Mouse (Mus musculus): Measurements from ENCODE around the gene Mettl11b.
A peak's percentile ranks its signal among the peaks of the same experiment; 100 is the strongest.
"Not testable (repeated sequence)": the region's sequence is repeated elsewhere in the genome, so short reads cannot be mapped to it uniquely, and the experiment has no call there.

Mettl11b gene

GRCm38 (mm10) chr1:163725106-163725759 is at the start of gene Mettl11b:
Mettl11b (minus strand) TSS chr1:163725232.
- no peak for DNase-seq

- no peak for DNase-seq
Observed at GRCm38 (mm10) chr1:163757462-163758207, 32.6 kb upstream of the Mettl11b start.

- DNase-seq: no peak
Observed at GRCm38 (mm10) chr1:163751360-163751992, 26.4 kb upstream of the Mettl11b start.

- no peak for DNase-seq
Observed at GRCm38 (mm10) chr1:163737239-163737533, 12.2 kb upstream of the Mettl11b start.

GRCm38 (mm10) chr1:163736441-163737238 is 11.6 kb upstream of the Mettl11b start:
- DNase-seq: no peak

- DNase-seq: not testable (repeated sequence)
Observed at GRCm38 (mm10) chr1:163731166-163731565, 6.1 kb upstream of the Mettl11b start.

- no peak for DNase-seq
Observed at GRCm38 (mm10) chr1:163723913-163724312, 1.1 kb downstream of the Mettl11b start.

GRCm38 (mm10) chr1:163708618-163709017 is 16.4 kb downstream of the Mettl11b start:
- no peak for DNase-seq

GRCm38 (mm10) chr1:163700571-163700970 is 24.5 kb downstream of the Mettl11b start:
- no peak for DNase-seq

GRCm38 (mm10) chr1:163699702-163700101 is 25.3 kb downstream of the Mettl11b start:
- no peak for DNase-seq

GRCm38 (mm10) chr1:163691860-163692259 is 33.2 kb downstream of the Mettl11b start:
- DNase-seq: no peak

- no peak for DNase-seq
Observed at GRCm38 (mm10) chr1:163682935-163683430, 42.0 kb downstream of the Mettl11b start.

GRCm38 (mm10) chr1:163682127-163682526 is 42.9 kb downstream of the Mettl11b start:
- DNase-seq: no peak

- no peak for DNase-seq
Observed at GRCm38 (mm10) chr1:163672866-163673265, 52.2 kb downstream of the Mettl11b start.

GRCm38 (mm10) chr1:163671326-163671725 is 53.7 kb downstream of the Mettl11b start:
- peak; percentile 13 for DNase-seq

- no peak for DNase-seq
Observed at GRCm38 (mm10) chr1:163670702-163671101, 54.3 kb downstream of the Mettl11b start.

- no peak for DNase-seq
Observed at GRCm38 (mm10) chr1:163669936-163670335, 55.1 kb downstream of the Mettl11b start.

GRCm38 (mm10) chr1:163662416-163662815 is 62.6 kb downstream of the Mettl11b start:
- DNase-seq: peak; percentile 36

- no peak for DNase-seq
Observed at GRCm38 (mm10) chr1:163658535-163658928, 66.5 kb downstream of the Mettl11b start.

- no peak for DNase-seq
Observed at GRCm38 (mm10) chr1:163657766-163658534, 67.1 kb downstream of the Mettl11b start.

GRCm38 (mm10) chr1:163657056-163657455 is 68.0 kb downstream of the Mettl11b start:
- no peak for DNase-seq

GRCm38 (mm10) chr1:163656432-163656831 is 68.6 kb downstream of the Mettl11b start:
- no peak for DNase-seq
